Mouse (Mus musculus) layer of hippocampus, adult 11-12 months (tissue): Measurements from ENCODE around the gene Gstm7.
"Not testable (repeated sequence)": the region's sequence is repeated elsewhere in the genome, so short reads cannot be mapped to it uniquely, and the experiment has no call there.

Experiments used
- DNase-seq: peaks from one replicate; pipeline ENCODE4 v3.0.0; 2022; ENCODE audit warnings: low spot score

Gene Gstm7

DNA sequence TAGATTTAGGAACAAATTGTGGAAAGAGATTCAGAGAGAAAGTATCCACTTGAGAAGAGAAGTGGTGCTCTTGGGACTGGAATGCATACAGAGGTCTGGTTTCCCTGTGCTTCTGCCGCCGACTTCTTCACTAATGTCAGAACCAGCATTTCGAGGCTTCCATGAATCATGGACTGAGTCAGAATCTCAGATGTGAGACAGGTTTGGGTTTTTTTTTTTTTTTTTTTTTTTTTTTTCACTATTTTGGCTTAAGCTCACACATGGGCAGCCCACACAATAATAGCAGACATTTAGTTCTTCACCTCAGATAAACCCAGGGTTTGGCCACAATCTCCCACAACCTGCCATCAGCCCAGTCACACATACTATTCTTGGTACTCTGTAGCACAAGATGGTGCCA is 3.7 kb upstream of the Gstm7 start:
- DNase-seq, result no peak

DNA sequence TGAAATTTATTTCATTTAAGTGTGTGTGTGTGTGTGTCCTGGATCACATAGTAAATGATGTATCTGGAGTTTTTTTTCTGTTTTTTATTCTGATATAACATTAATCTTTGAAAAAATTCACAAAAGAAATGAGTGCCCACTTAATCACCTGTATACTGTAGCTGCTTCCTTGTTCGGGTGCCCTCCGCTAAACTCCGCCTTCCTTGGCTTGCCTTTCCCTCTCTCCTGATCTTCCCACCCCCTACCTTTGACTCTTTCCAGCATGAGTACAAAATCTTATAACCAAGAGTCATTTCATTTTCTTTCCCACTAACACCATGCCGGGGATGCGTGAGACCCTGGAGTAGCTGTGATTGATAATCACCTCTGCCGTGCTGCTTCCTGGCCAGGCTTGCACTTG is 511 bp upstream of the Gstm7 start:
- DNase-seq, result no peak

DNA sequence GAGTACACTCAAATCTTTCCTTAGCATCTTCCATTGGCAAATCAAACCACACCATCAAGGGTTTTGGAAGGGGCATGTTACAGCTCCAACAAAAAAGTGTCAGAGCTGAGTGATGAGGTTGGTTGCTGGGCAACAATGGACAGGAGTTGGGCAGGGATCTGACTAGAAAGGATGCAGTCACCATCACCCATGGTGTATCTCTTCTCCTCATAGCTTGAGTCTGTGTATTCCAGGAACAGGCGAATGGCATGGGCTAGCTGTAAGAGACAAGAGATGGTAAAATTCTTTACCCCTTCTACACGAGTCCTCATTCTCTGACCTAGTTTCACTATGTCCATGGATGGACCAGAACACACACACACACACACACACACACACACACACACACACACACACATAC is 483 bp downstream of the Gstm7 start:
- no peak for DNase-seq

DNA sequence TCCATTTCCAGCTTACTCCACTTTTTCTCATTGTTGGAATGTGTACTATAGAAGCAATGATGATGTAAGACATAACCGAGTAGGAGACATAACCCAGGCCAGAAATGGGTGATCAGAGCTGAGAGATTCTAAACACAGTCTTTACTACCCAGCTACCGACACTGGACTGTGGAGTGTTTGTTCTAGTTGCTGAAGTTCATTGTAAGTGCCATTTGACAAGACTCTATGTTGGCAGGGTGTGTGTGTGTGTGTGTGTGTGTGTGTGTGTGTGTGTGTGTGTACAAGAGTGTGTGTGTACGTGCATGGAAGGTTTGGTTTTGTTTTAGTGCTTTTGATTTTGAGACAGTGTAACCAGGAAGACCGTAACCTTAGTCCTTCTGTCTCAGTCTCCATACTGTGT is 1.9 kb downstream of the Gstm7 start:
- DNase-seq, result no peak

DNA sequence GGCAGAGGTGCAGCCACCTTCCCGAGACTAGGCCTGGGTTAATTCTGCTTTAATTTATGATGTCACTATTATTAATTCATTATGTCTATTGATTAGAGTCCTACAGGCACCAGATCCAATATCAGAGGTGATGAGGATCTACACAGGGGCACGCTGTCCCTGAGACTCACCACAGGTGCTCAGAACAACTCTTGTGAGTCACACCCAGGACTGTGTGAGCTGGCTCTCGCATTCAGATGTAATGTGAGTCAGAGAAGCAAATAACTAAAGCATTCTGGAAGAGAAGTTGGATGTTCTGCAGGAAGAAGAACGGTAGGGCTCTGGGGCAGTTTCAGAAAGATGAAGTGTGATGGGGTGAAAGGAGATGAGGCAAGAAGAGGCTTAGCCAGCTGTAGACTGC is 2.4 kb downstream of the Gstm7 start:
- no peak for DNase-seq

DNA sequence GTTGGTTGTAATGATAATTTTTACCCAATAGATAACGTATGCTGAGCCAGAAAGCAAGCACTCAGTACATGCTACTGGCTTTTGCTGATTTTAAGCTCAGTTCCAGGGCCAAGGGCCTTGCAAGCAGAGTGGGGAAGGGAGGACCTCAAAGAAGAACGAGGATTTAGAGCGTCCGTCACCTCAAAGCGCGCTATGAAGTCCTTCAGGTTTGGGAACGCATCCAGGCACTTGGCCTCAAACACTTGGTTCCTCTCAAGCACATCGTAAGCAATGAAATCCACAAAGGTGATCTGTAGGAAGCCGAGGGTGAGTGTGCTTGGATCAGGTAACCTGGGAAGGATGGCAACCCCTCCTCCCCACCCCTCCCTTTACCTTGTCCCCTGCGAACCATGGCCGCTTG is 2.9 kb downstream of the Gstm7 start:
- DNase-seq, result no peak

DNA sequence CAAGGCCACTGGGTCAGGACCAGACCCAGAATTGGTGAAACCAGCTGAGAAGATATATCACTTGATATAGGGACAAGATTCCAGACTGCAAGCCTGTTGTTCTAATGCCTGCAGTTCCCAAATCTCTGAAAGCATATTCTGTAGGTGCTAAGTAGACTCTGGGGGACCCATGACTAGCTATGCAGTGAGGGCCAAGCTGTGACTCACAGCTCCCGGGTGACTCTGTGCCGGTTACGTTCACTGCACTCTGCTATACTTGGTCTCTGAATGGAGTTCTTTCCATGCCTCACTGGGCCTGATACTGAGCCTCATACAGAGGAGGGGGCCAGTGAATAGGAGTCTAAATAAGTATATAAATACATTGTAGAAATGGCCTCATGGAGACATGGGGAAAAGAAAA is 3.8 kb downstream of the Gstm7 start:
- DNase-seq, result no peak

DNA sequence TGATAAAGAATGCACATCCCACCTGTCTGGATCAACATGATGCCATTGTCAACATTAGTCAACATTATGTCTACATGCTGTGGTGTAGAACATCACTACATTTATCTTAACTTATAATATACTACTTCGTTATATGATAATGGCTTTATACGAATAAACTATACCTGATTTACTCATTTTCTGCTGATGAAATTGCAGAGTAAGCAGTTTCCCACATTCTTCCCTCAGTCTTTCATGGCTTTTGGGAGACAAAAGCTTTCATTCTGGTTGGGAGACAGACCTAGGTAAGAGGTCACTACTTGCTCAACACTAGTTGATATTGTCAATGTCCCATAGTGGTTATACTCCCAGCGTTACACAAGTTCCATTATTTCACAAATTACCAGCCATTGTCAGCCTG is 6.3 kb downstream of the Gstm7 start:
- DNase-seq, result no peak

DNA sequence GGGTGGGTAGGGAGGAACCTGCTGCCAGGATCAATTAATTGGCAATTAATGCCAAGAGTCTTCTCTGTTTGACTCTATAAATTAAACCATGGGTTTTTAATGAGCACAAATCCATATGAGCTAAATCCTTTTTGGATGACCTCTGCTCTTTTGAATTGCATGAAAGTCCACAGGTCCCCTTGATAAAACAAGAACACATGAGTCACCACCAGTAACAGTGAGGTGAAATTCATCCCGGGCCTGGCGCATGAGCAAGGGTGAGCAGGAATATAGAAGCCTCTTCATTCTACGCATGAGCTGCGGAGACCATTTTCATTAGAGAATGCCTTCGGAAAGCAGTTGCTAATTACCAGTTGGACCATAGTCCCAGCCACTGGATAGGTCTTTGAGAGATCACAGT is 11.3 kb downstream of the Gstm7 start:
- DNase-seq, result no peak

DNA sequence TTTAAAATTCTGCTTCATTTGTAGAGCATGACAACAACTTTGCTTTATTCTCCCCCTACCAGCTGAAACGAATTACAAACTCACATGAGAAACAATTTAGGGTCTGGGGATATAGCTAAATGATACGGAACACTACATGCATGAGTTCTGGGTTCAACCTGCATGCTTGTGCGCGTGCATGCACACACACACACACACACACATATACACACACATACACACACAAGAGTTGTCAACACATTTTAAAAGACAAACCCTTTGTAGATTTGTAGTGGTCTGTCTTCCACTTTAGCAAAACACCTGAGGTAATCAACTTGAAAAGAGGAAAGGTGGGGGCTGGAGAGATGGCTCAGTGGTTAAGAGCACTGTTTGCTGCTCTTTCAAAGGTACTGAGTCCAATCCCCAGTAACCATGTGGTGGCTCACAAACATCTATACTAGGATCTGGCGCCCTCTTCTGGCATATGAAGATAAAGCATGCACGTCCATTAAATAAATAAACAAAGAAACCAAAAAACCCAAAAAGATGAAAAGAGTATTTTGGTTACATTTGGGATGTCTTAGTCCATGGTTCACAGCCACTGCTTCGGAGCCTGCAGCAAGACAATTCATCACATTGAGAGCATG is 13.7 kb downstream of the Gstm7 start:
- peak; percentile 81 for DNase-seq

DNA sequence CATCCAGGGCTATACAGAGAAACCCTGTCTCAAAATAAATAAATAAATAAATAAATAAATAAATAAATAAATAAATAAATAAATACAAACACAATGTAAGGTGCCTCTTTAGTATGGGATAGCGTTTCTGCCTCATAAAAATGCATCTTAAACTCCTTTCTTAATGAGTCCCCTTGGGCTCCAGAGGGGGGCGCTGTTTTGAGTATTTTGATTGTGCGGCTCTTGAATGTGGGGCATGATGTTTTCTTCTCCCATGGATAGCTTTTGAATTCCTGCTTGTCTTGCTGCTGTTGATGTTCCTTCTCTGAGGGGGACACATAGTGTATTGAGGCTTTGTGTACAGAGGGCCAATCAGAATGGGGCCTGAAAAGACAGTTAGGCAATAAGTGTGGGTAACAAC is 14.5 kb downstream of the Gstm7 start:
- no peak for DNase-seq

DNA sequence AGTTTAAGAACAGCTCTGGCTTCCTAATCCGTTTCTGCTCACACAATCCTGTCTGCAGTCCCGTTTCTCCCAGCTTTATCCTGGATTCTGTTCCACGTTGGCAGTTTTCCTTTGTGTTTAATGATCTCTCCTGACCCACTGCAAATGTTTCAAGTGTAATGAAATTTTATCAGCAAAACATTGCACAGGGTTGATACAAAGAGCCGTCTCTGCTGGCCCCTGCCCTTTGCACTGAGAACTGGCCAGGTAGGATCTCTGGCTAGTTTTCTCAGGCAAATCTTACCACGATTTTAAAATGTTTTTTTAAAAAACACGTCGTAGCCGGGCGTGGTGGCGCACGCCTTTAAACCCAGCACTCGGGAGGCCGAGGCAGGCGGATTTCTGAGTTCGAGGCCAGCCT is 14.9 kb downstream of the Gstm7 start:
- no peak for DNase-seq

DNA sequence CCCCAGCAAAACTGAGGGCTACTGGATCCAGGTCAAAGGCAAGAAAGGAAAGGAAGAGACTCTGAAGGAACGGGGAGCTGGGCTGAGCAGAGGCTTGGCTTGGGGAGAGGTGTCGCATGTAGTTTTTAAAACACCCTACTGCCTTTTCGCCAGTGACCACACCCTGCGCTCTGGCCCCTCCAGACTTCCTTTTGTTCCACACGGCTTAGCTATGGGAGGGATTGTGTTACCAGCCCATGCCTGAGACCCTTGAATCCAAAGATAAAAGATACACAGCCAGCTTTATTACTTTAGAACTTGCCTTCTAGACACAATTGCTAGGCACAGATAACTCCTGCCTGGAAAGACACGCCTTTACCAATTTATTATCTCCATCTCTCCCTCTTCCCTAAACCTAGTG is 25.7 kb downstream of the Gstm7 start:
- no peak for DNase-seq

DNA sequence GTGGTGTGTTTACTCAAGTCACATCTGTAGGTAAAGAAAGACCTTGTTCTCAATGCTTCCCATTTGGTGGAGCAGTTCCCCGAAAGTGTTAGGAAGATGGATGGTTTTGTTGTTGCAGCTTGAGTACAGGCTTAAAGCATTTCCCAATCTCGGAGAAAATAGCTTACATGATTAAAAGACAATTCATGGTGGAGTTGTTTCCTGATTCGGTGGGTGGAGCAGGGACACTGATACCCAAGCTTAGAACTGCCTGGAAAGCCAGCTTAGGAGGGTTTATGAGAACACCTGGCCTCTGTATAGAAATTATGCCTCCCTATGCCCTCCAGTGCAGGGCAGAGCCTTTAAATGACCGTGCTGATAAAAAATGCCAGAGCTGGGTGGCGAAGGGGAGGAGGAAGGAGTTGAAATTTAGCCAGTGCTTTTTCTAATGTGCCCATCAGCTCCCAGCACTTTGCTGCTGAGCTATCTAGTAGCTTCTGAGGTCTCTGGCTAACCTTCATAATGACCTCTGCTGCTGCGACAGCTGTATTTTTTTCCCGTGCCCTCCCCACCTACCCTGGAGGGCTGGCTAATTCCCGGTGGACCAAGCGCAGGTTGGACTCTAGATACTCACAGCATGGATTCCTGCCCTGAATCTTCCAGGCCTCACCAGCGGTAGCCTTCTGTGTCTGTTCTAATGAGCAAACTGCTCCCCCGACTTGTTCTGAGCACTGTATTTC is 30.5 kb downstream of the Gstm7 start:
- no peak for DNase-seq

DNA sequence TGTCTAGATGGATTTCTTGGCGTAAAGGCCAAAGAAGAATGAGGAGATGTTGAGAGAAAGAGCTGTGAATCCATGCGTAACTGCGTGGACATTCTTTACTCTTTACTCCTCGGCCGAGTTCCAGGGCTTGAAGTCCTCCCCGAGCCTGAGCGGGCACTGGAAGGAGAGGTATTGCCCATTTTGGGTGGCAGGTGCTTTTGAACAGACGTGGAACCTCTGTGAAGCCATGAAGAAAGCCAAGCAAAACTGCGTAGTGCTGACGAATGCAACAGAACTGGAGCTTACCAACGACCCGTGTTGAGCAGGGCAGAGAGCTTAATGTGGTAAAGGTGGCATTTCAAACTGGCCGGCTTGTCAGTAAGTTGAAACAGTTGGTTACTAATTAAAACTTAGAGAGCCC is 32.9 kb downstream of the Gstm7 start:
- no peak for DNase-seq

DNA sequence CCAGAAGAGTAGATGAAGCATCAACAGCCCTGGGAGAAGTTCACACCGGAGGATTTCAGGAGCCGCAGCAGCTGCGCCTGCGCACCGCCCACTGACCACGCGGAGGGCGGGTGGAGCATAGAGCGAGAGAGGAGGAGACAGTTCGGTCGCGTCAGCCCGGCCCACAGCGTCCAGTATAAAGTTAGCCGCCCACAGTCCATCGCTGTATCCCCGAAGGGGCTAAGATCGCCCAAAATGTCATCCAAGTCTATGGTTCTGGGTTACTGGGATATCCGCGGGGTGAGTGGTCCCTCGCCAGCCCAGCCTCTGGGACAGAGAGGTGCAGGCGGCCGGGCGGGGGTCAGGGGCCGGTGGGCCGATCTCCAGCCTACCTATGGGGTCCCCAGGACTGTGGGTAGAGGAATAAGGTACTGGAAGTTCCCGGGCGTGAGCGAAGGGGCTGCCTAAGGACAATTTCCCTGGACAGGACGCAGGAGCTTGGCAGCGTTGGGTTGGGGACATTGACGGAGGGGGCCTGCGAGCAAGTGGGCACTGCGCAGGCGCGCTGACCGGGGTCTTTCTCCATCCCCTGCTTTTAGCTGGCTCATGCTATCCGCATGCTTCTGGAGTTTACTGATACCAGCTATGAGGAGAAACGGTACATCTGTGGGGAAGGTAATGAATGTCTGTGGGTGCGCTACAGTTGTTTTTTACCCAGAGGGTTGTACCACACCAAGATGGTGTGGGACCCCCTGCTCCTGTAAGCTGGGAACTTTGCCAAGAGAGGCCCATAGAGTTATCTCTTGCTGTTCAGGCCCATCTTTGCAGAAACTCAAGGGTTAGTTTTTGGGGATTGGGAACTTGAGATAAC is 35.7 kb downstream of the Gstm7 start, which contains the start of gene Gstm5:
TSS of gene Gstm5 (plus strand) at position 102 of the 850 bp plus-strand sequence.
- DNase-seq, result peak; percentile 87

DNA sequence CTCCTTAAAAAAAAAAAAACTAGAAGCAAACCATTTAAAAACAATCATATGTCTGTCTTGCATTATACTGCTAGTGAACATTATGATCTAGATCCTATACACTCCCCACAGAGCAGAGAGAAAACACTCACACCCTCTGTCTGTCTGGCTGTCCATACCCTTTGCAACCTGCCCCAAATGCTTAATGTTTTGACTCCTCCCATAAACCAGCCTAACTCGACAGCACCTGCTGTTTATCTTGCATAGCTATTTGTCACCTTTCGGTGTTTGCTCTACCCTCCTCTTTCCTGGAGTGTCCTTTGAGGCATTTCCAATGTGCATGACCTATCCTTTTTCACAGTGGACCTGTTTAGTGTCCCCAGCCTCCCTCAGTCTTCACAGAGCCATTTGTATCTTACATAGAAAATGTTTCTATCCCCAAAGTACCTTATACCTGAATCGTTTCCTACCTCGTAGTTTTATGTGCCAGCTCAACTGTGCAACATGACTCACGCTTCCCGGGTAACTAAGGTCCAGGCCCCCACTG is 36.4 kb downstream of the Gstm7 start:
- no peak for DNase-seq

DNA sequence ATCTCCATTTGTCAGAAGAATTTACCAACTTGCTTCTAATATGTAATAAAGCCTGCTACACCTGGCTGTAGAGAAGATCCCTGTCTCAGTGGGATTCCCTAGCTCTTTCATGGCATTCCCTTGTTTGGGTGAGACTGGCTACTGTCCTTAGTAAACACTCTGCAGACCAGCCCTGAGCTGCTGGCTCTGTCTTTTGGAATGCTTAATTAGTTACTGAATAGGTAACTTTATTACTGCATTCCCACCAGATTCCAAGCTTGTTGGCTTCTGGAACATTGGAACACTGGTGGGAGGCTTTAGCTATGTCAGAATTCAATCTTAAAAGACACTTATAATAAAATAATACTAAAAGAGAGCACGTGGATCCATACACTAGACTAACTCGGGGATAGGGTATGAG is 42.4 kb downstream of the Gstm7 start:
- DNase-seq, result not testable (repeated sequence)

DNA sequence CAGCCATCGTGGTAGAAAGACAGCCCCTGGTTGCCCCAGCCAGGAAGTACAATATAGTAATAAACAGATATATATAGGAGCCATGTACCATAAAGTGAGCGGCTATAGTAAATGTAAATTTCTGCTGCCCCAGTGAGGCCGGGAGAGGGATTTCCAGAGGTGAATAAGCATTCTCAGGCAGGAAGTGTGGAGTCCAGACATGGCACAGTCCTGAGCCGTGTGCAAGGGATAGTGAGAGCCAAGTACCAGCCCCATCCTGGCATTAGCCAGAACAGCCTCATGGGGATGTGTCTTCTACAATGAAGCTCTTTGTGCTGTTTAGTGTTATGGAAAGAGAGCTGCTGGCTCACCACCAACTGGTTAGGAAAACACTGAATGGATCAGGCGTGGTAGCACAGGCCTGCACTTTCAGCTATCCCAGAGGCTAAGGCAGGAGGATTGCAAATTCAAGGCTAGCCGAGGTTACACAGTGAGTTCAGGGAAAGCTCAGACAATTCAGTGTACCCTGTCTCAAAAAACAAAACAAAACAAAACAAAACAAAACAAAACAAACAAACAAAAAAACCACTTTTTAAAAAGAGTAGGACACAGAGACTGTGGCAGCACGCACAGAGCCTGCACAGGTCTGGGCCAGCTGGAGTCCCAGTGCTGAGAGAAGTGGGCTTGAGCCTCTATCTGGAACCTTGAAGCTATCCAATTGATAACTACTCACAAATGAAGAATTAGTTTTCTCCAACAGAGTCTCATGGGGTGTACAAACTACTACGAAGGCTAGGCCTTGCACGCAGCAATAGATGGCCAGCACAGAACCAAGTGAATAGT is 43.7 kb downstream of the Gstm7 start:
- DNase-seq, result peak; percentile 83

DNA sequence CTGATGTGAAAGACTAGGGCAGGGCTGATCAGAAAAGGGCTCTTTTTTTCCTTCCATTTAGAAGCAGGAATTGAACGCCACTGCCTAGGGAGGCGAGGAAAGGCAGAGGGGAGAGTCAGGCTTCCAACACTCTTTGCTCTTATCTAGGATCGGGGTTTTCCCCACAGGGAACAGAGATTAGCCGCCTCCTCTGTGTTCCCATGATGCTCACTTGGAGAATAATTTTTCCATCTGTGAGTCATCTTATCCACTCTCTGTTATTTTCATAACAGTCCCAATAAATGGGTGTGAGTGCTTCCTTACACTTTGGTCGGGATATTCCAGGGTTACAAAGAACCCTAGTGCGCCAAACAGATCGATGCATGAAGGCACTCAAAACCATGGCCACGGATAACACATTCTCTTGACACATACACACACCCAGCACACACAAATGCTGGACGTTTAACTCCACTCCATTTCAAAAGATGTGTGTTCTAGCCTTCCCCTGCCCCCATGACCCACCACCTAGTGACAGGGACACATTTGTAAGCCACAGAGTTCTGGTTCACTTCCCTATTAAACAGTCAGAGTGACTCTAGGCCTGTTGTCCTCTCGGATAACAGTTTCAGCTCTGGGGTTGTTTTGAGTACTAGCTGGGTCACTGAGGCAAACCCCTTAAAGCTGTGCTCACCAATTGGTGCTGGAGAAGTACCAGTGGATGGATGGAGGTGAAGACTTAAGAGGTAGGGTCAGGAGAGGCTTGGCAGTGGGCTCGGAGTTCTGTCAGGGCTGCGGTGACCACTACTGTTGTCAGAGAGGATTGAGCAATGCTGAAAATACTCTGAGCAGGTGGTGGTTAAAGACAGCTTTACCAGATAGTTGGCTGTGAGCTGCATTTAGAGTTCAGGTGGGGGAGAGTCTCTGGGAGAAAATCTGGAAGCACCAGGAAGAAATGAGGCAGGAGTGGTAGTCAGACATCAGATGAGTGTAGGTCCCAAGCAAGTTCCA is 53.6 kb downstream of the Gstm7 start:
- no peak for DNase-seq

DNA sequence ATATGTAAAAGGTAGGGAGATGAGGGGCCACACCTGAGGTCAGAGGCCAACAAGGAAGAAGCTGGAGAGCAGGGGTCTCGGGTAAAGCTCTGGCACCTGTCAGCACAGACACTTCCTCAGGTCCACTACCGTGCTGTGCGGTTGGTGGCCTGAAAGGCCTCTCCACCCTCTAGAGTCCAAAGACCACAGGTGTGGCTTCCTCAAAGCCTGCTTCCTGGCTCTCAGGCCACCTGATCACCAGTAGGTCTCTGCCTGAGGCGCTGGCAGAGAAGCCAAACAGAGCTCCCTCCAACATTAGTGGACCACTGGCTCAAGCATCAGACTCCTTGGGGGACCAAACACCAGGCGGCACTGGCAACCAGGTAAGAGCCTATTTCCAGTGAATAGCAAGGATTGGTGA is 54.6 kb downstream of the Gstm7 start, which contains the start of gene Eps8l3:
TSS of gene Eps8l3 (plus strand) at position 225 of the 400 bp plus-strand sequence.
- no peak for DNase-seq
